Mouse (Mus musculus): ENCODE results near the gene Actr10. TPM values are rescaled to one million over a fixed set of nuclear protein-coding genes. Genes with fewer than 3 reads are reported as not detected.
A peak's percentile ranks its signal among the peaks of the same experiment; 100 is the strongest.

Actr10 gene
- polyA plus RNA-seq, 1 experiment from 2014 or later = 232 TPM

- H3K36me3 ChIP-seq (ENCODE audit: insufficient read depth) = no peaks in the 10 kb centered on the region
- no peaks in the 10 kb centered on the region for H3K27me3 ChIP-seq (ENCODE audit: insufficient read depth, low read length)
- no peak overlapping the region for H3K9ac ChIP-seq
- peak; percentile 46 for DNase-seq
- no peaks in the 10 kb centered on the region for H3K9me3 ChIP-seq (ENCODE audit: low read depth, low read length)
- no peak overlapping the region for H3K27ac ChIP-seq (ENCODE audit: low read depth)
- no peak for ATAC-seq (ENCODE audit: insufficient read depth)
- H3K4me3 ChIP-seq (ENCODE audit: low read depth, low read length) = no peak overlapping the region
- WGBS = 38% methylated on average over 3 of the region's 3 CpGs
- peak; percentile 71 for TF ChIP-seq CTCF (IDR thresholded peaks at IDR 0.05; ENCODE audit: low read depth)
- H3K4me2 ChIP-seq = no peak overlapping the region
- no peaks in the 10 kb centered on the region for H3K4me1 ChIP-seq (ENCODE audit: insufficient read depth)
Measured at GRCm38 (mm10) chr12:70913429-70913828, 24.2 kb upstream of the Actr10 start.

GRCm38 (mm10) chr12:70914387-70914786 is 23.3 kb upstream of the Actr10 start:
- DNase-seq (peak; percentile 87), ATAC-seq (ENCODE audit: insufficient read depth) (no peak)
- WGBS = 45% methylated on average over 11 of the region's 11 CpGs
- no peak overlapping the region for H3K27ac ChIP-seq (ENCODE audit: low read depth)
- H3K4me1 ChIP-seq (ENCODE audit: insufficient read depth) = no peaks in the 10 kb centered on the region
- no peak overlapping the region for H3K9ac ChIP-seq
- H3K27me3 ChIP-seq (ENCODE audit: insufficient read depth, low read length) = no peaks in the 10 kb centered on the region
- peak; percentile 69 for TF ChIP-seq CTCF (IDR thresholded peaks at IDR 0.05; ENCODE audit: low read depth)
- H3K4me3 ChIP-seq (ENCODE audit: low read depth, low read length) = no peak overlapping the region
- H3K9me3 ChIP-seq (ENCODE audit: low read depth, low read length) = no peaks in the 10 kb centered on the region
- no peaks in the 10 kb centered on the region for H3K36me3 ChIP-seq (ENCODE audit: insufficient read depth)
- no peak overlapping the region for H3K4me2 ChIP-seq

DNA sequence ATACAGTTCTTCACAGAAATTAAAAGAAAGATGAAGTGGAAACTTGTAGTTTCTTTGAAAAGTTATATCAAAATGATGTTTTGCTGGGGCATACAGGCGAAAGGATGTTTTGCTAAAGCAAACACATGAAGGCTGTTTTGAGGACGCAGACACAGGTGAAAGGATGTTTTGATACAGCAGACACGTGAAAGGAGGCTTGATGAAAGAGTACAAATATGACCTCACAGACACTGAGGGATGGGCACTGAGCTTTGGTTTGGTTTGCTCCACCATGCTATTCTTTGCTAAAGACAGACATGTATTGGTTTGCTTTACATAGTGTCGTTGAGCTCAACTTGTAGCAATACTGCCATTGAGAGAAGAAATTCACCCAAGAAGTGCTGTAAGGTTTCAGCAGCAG is 7.9 kb upstream of the Actr10 start:
- no peak overlapping the region for H3K27ac ChIP-seq (ENCODE audit: low read depth)
- no peak for ATAC-seq (ENCODE audit: insufficient read depth)
- H3K4me2 ChIP-seq = no peak overlapping the region
- no peak for TF ChIP-seq CTCF (IDR thresholded peaks at IDR 0.05; ENCODE audit: low read depth)
- H3K9me3 ChIP-seq (ENCODE audit: low read depth, low read length) = no peaks in the 10 kb centered on the region
- H3K4me1 ChIP-seq (ENCODE audit: insufficient read depth) = no peaks in the 10 kb centered on the region
- H3K4me3 ChIP-seq (ENCODE audit: low read depth, low read length) = no peak overlapping the region
- 74% methylated on average over 4 of the region's 4 CpGs for WGBS
- no peak overlapping the region for H3K9ac ChIP-seq
- no peak for DNase-seq
- H3K27me3 ChIP-seq (ENCODE audit: insufficient read depth, low read length) = no peaks in the 10 kb centered on the region
- no peaks in the 10 kb centered on the region for H3K36me3 ChIP-seq (ENCODE audit: insufficient read depth)

GRCm38 (mm10) chr12:70937150-70937549 is 507 bp upstream of the Actr10 start:
- peak overlapping the region; percentile 64 for H3K9ac ChIP-seq
- H3K4me3 ChIP-seq (ENCODE audit: low read depth, low read length) = peak overlapping the region; percentile 88
- no peaks in the 10 kb centered on the region for H3K9me3 ChIP-seq (ENCODE audit: low read depth, low read length)
- DNase-seq = no peak
- H3K4me2 ChIP-seq = peak overlapping the region; percentile 62
- peak overlapping the region; percentile 92 for H3K27ac ChIP-seq (ENCODE audit: low read depth)
- no peaks in the 10 kb centered on the region for H3K27me3 ChIP-seq (ENCODE audit: insufficient read depth, low read length)
- H3K36me3 ChIP-seq (ENCODE audit: insufficient read depth) = peaks cover 18% of the 10 kb centered on the region
- 30% methylated on average over 7 of the region's 12 CpGs for WGBS
- no peak for TF ChIP-seq CTCF (IDR thresholded peaks at IDR 0.05; ENCODE audit: low read depth)
- peak; percentile 12; the same call in 1 of the 2 replicates for ATAC-seq (ENCODE audit: insufficient read depth)
- H3K4me1 ChIP-seq (ENCODE audit: insufficient read depth) = no peaks in the 10 kb centered on the region

DNA sequence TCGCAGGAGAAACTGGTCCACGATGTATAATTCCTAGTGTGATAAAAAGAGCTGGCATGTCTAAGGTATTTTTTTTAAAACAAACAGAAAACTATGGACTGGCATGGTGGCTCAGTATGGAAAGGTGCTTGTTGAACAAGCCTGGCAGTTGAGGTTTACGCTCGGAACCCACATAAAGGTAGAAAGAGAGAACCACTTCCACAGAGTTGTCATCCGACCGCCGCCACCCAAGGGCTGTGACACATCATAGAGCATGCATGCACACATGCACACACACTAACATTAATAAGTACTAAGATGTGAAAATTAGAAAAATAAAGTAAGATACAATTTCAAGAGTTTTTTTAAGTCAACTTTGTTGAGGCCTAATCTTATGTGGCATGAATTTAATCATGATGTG is 3.1 kb downstream of the Actr10 start:
- H3K27ac ChIP-seq (ENCODE audit: low read depth) = no peak overlapping the region
- no peak overlapping the region for H3K4me3 ChIP-seq (ENCODE audit: low read depth, low read length)
- 97% methylated on average over 7 of the region's 7 CpGs for WGBS
- peaks cover 46% of the 10 kb centered on the region for H3K36me3 ChIP-seq (ENCODE audit: insufficient read depth)
- ATAC-seq (ENCODE audit: insufficient read depth) = no peak
- no peak for DNase-seq
- H3K27me3 ChIP-seq (ENCODE audit: insufficient read depth, low read length) = no peaks in the 10 kb centered on the region
- no peak overlapping the region for H3K9ac ChIP-seq
- no peak overlapping the region for H3K4me2 ChIP-seq
- H3K9me3 ChIP-seq (ENCODE audit: low read depth, low read length) = no peaks in the 10 kb centered on the region
- TF ChIP-seq CTCF (IDR thresholded peaks at IDR 0.05; ENCODE audit: low read depth) = no peak
- no peaks in the 10 kb centered on the region for H3K4me1 ChIP-seq (ENCODE audit: insufficient read depth)

GRCm38 (mm10) chr12:70944181-70944580 is 6.5 kb downstream of the Actr10 start:
- peaks cover 73% of the 10 kb centered on the region for H3K36me3 ChIP-seq (ENCODE audit: insufficient read depth)

DNA sequence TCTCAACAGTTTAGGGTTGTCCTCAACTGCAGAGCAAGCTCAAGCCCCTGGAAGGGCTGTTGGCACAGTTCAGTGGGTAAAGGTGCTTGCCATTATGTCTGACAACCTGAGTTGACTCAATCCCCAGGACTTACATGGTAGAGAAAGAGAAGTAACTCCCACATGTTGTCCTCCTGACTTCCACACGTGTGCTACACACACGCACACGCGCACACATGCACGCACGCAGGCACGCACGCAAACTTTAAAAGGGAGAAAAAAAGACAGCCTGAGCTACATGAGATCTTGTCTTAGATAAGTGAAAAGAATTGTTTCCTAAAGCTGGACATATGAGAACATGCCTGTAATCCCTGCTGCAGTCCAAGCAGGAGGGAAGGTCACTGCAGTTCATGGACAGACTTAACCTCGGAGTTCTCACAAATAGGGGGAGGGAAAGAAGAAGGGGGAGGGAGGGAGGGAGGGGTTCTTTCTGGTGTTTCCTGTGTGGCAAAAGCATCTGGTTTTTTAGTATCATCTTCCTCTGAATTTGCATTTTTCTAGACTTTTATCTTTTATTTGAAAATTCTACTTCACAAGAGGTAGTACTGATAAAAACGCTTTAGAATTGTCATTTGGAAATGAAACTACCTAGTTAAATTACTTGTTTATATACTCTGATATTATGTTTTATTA is 9.1 kb downstream of the Actr10 start:
- H3K36me3 ChIP-seq (ENCODE audit: insufficient read depth) = peaks cover 75% of the 10 kb centered on the region
- 92% methylated on average over 10 of the region's 10 CpGs for WGBS
- no peak overlapping the region for H3K9ac ChIP-seq
- no peak overlapping the region for H3K4me2 ChIP-seq
- H3K27ac ChIP-seq (ENCODE audit: low read depth) = no peak overlapping the region
- ATAC-seq (ENCODE audit: insufficient read depth) = no peak
- H3K4me1 ChIP-seq (ENCODE audit: insufficient read depth) = no peaks in the 10 kb centered on the region
- H3K27me3 ChIP-seq (ENCODE audit: insufficient read depth, low read length) = no peaks in the 10 kb centered on the region
- TF ChIP-seq CTCF (IDR thresholded peaks at IDR 0.05; ENCODE audit: low read depth) = no peak
- no peaks in the 10 kb centered on the region for H3K9me3 ChIP-seq (ENCODE audit: low read depth, low read length)
- DNase-seq = no peak
- H3K4me3 ChIP-seq (ENCODE audit: low read depth, low read length) = no peak overlapping the region

More at GRCm38 (mm10) chr12:70944181-70944580, 6.5 kb downstream of the Actr10 start:
- no peak for ATAC-seq (ENCODE audit: insufficient read depth)
- Histone ChIP-seq H3K9me3 (ENCODE audit: low read depth, low read length) (no peaks in the 10 kb centered on the region), H3K27ac (ENCODE audit: low read depth) (no peak overlapping the region), H3K4me3 (ENCODE audit: low read depth, low read length) (no peak overlapping the region), H3K4me1 (ENCODE audit: insufficient read depth) (no peaks in the 10 kb centered on the region), H3K9ac (no peak overlapping the region), H3K4me2 (no peak overlapping the region), H3K27me3 (ENCODE audit: insufficient read depth, low read length) (no peaks in the 10 kb centered on the region)
- TF ChIP-seq CTCF (IDR thresholded peaks at IDR 0.05; ENCODE audit: low read depth) = no peak
- no peak for DNase-seq
- 93% methylated on average over 5 of the region's 5 CpGs for WGBS

Measured in lung, embryonic 14.5 days (tissue).